Mouse (Mus musculus) gastrocnemius, postnatal 25 days (tissue): ENCODE measurements around the gene Sh3gl1. TPM values are rescaled to one million over a fixed set of nuclear protein-coding genes. Genes with fewer than 3 reads are reported as not detected.

Experiments used
- DNase-seq: peaks from one replicate; pipeline ENCODE4 v3.0.0; 2022
- total RNA-seq, 2 experiments: library from RNA; stranded (reverse); gene quantifications; 1 replicate in 1 of 2; 2 replicates in 1 of 2; pipeline ENCODE4 v1.2.3; 2021

The Sh3gl1 gene
- total RNA-seq, 2 experiments from 2014 or later = 10.8 to 12.4 TPM

- DNase-seq = peak; percentile 96
Measured at GRCm38 (mm10) chr17:56040030-56040856, 3.8 kb upstream of the Sh3gl1 start, which contains the start of gene Chaf1a. TSS of gene Chaf1a (plus strand) at chr17:56040439.

- no peak for DNase-seq
Measured at GRCm38 (mm10) chr17:56039345-56039744, 2.9 kb upstream of the Sh3gl1 start.

- DNase-seq = no peak
Measured at GRCm38 (mm10) chr17:56038583-56039261, 2.3 kb upstream of the Sh3gl1 start.

GRCm38 (mm10) chr17:56036901-56037287 is 459 bp upstream of the Sh3gl1 start:
- DNase-seq = no peak

- DNase-seq = no peak
Measured at GRCm38 (mm10) chr17:56035216-56035615, 1.2 kb downstream of the Sh3gl1 start.

GRCm38 (mm10) chr17:56034726-56035100 is 1.7 kb downstream of the Sh3gl1 start:
- no peak for DNase-seq

GRCm38 (mm10) chr17:56034040-56034725 is 2.3 kb downstream of the Sh3gl1 start:
- peak; percentile 68 for DNase-seq

- no peak for DNase-seq
Measured at GRCm38 (mm10) chr17:56032831-56033230, 3.6 kb downstream of the Sh3gl1 start.

- DNase-seq = no peak
Measured at GRCm38 (mm10) chr17:56032127-56032733, 4.2 kb downstream of the Sh3gl1 start.

- no peak for DNase-seq
Measured at GRCm38 (mm10) chr17:56031431-56031830, 5.0 kb downstream of the Sh3gl1 start.

- no peak for DNase-seq
Measured at GRCm38 (mm10) chr17:56030919-56031318, 5.5 kb downstream of the Sh3gl1 start.

GRCm38 (mm10) chr17:56030238-56030870 is 6.1 kb downstream of the Sh3gl1 start:
- no peak for DNase-seq

- peak; percentile 62 for DNase-seq
Measured at GRCm38 (mm10) chr17:56027801-56028441, 8.5 kb downstream of the Sh3gl1 start.

GRCm38 (mm10) chr17:56026881-56027280 is 9.6 kb downstream of the Sh3gl1 start:
- DNase-seq = no peak

GRCm38 (mm10) chr17:56026303-56026702 is 10.1 kb downstream of the Sh3gl1 start:
- DNase-seq = no peak

- DNase-seq = no peak
Measured at GRCm38 (mm10) chr17:56024931-56025330, 11.5 kb downstream of the Sh3gl1 start.

- no peak for DNase-seq
Measured at GRCm38 (mm10) chr17:56024476-56024875, 12.0 kb downstream of the Sh3gl1 start.

- no peak for DNase-seq
Measured at GRCm38 (mm10) chr17:56023386-56023785, 13.0 kb downstream of the Sh3gl1 start.

- DNase-seq = no peak
Measured at GRCm38 (mm10) chr17:56022989-56023290, 13.5 kb downstream of the Sh3gl1 start.

GRCm38 (mm10) chr17:56022131-56022988 is 14.1 kb downstream of the Sh3gl1 start:
- no peak for DNase-seq
